Mouse (Mus musculus) stomach, embryonic 16.5 days (tissue): ENCODE measurements at regions not wholly inside any gene's neighbourhood (a gene's known extent, or its start where the extent isn't known, plus 50 kb on each side); places are given as distances from the start of the nearest gene placed in this dataset.

Experiments used
- ATAC-seq: fragments of 200-750 bp; cut with Nextera tagmentation; 2 replicates; pipeline ENCODE4 v1.8.0; 2017; ENCODE audit warnings: moderate number of reproducible peaks, moderate TSS enrichment; ENCODE audit not compliant: insufficient read depth, low FRiP score
- H3K27ac ChIP-seq: fragments of 300-500 bp; sonication (generic); 2 replicates; pipeline ENCODE4 v1.5.1; 2014; ENCODE audit warnings: low read length
- H3K27me3 ChIP-seq: fragments of 300-500 bp; sonication (generic); 2 replicates; pipeline ENCODE4 v1.6.1; 2014; ENCODE audit warnings: low read length, control low read depth, mixed read lengths; ENCODE audit not compliant: control insufficient read depth, insufficient read depth
- H3K36me3 ChIP-seq: fragments of 300-500 bp; sonication (generic); 2 replicates; pipeline ENCODE4 v1.6.1; 2014; ENCODE audit warnings: low read length; ENCODE audit not compliant: control insufficient read depth, insufficient read depth
- H3K4me1 ChIP-seq: fragments of 300-500 bp; sonication (generic); 2 replicates; pipeline ENCODE4 v1.6.1; 2014; ENCODE audit warnings: low read length, control low read depth, mixed read lengths; ENCODE audit not compliant: control insufficient read depth, insufficient read depth
- H3K4me2 ChIP-seq: fragments of 300-500 bp; sonication (generic); 2 replicates; pipeline ENCODE4 v1.6.1; 2014; ENCODE audit warnings: low read depth, low read length, mixed read lengths
- H3K4me3 ChIP-seq: fragments of 300-500 bp; sonication (generic); replicated peaks from 2 replicates; pipeline ENCODE4 v1.5.1; 2014; ENCODE audit warnings: mild to moderate bottlenecking, low read length
- H3K9ac ChIP-seq: fragments of 300-500 bp; sonication (generic); 2 replicates; pipeline ENCODE4 v1.6.1; 2014; ENCODE audit warnings: low read length
- H3K9me3 ChIP-seq: fragments of 300-500 bp; sonication (generic); replicated peaks from 2 replicates; pipeline ENCODE4 v1.6.1; 2016; ENCODE audit warnings: low read length, control low read depth; ENCODE audit not compliant: control insufficient read depth
- WGBS: fragments of 180-500 bp; shearing (Covaris S2); extraction: QIAGEN DNeasy Blood & Tissue Kit; methylation state at CpG from one replicate; pipeline ENCODE4 v1.1.7; 2014; 5-methylcytosine and 5-hydroxymethylcytosine counted together

GRCm38 (mm10) chr4:93935692-93936091, 600.4 kb upstream of the Tusc1 start:
- no peak for ATAC-seq
- H3K4me3 ChIP-seq, result no peak overlapping the region
- no peaks in the 10 kb centered on the region for H3K27me3 ChIP-seq

GRCm38 (mm10) chr4:93927117-93927516, 591.8 kb upstream of the Tusc1 start:
- H3K27ac ChIP-seq, result no peak overlapping the region

More at GRCm38 (mm10) chr4:93935692-93936091, 600.4 kb upstream of the Tusc1 start:
- Histone ChIP-seq H3K27ac (no peak overlapping the region), H3K4me1 (no peaks in the 10 kb centered on the region), H3K9me3 (no peaks in the 10 kb centered on the region), H3K4me2 (no peak overlapping the region), H3K9ac (no peak overlapping the region), H3K36me3 (no peaks in the 10 kb centered on the region)

GRCm38 (mm10) chr4:93924402-93924801, 589.1 kb upstream of the Tusc1 start:
- no peak overlapping the region for H3K27ac ChIP-seq
- H3K9me3 ChIP-seq, result no peaks in the 10 kb centered on the region
- H3K4me2 ChIP-seq, result no peak overlapping the region
- no peaks in the 10 kb centered on the region for H3K27me3 ChIP-seq
- 80% methylated on average over 1 of the region's 1 CpGs for WGBS
- H3K9ac ChIP-seq, result no peak overlapping the region
- ATAC-seq, result no peak
- no peak overlapping the region for H3K4me3 ChIP-seq
- no peaks in the 10 kb centered on the region for H3K36me3 ChIP-seq
- H3K4me1 ChIP-seq, result no peaks in the 10 kb centered on the region

More at GRCm38 (mm10) chr4:93927117-93927516, 591.8 kb upstream of the Tusc1 start:
- Histone ChIP-seq H3K27me3 (no peaks in the 10 kb centered on the region), H3K4me3 (no peak overlapping the region), H3K36me3 (no peaks in the 10 kb centered on the region), H3K4me1 (no peaks in the 10 kb centered on the region), H3K4me2 (no peak overlapping the region), H3K9ac (no peak overlapping the region), H3K9me3 (no peaks in the 10 kb centered on the region)
- no peak for ATAC-seq
- WGBS, result 88% methylated on average over 7 of the region's 7 CpGs

- no peaks in the 10 kb centered on the region for H3K36me3 ChIP-seq
- WGBS, result 84% methylated on average over 11 of the region's 11 CpGs
These were observed 551.3 kb upstream of the Tusc1 start for GRCm38 (mm10) chr4:93886631-93887030.

GRCm38 (mm10) chr4:93881318-93881717, 546.0 kb upstream of the Tusc1 start:
- H3K27ac ChIP-seq, result no peak overlapping the region
- no peak for ATAC-seq
- H3K9me3 ChIP-seq, result no peaks in the 10 kb centered on the region
- H3K36me3 ChIP-seq, result no peaks in the 10 kb centered on the region
- 78% methylated on average over 3 of the region's 3 CpGs for WGBS
- H3K4me3 ChIP-seq, result no peak overlapping the region
- H3K9ac ChIP-seq, result no peak overlapping the region
- H3K4me1 ChIP-seq, result no peaks in the 10 kb centered on the region
- H3K4me2 ChIP-seq, result no peak overlapping the region
- no peaks in the 10 kb centered on the region for H3K27me3 ChIP-seq

More at GRCm38 (mm10) chr4:93886631-93887030, 551.3 kb upstream of the Tusc1 start:
- no peaks in the 10 kb centered on the region for H3K27me3 ChIP-seq
- no peaks in the 10 kb centered on the region for H3K9me3 ChIP-seq
- no peaks in the 10 kb centered on the region for H3K4me1 ChIP-seq
- no peak for ATAC-seq
- H3K4me3 ChIP-seq, result no peak overlapping the region
- no peak overlapping the region for H3K9ac ChIP-seq
- H3K27ac ChIP-seq, result no peak overlapping the region
- H3K4me2 ChIP-seq, result no peak overlapping the region

GRCm38 (mm10) chr4:93879351-93879872, 544.1 kb upstream of the Tusc1 start:
- H3K27ac ChIP-seq, result no peak overlapping the region
- H3K4me2 ChIP-seq, result no peak overlapping the region
- no peaks in the 10 kb centered on the region for H3K27me3 ChIP-seq
- no peak for ATAC-seq
- WGBS, result 58% methylated on average over 8 of the region's 8 CpGs
- no peaks in the 10 kb centered on the region for H3K36me3 ChIP-seq
- H3K9ac ChIP-seq, result no peak overlapping the region
- H3K9me3 ChIP-seq, result no peaks in the 10 kb centered on the region
- H3K4me1 ChIP-seq, result no peaks in the 10 kb centered on the region
- H3K4me3 ChIP-seq, result no peak overlapping the region

- Histone ChIP-seq H3K4me3 (no peak overlapping the region), H3K36me3 (no peaks in the 10 kb centered on the region), H3K9ac (no peak overlapping the region), H3K4me2 (no peak overlapping the region), H3K9me3 (no peaks in the 10 kb centered on the region), H3K27me3 (no peaks in the 10 kb centered on the region), H3K27ac (no peak overlapping the region), H3K4me1 (no peaks in the 10 kb centered on the region)
- 44% methylated on average over 3 of the region's 3 CpGs for WGBS
- ATAC-seq, result no peak
These were observed 538.0 kb upstream of the Tusc1 start for GRCm38 (mm10) chr4:93873271-93873670.

GRCm38 (mm10) chr4:93853451-93853850, 518.1 kb upstream of the Tusc1 start:
- WGBS, result 92% methylated on average over 3 of the region's 3 CpGs
- no peaks in the 10 kb centered on the region for H3K36me3 ChIP-seq
- no peak overlapping the region for H3K27ac ChIP-seq
- no peaks in the 10 kb centered on the region for H3K9me3 ChIP-seq
- H3K27me3 ChIP-seq, result no peaks in the 10 kb centered on the region
- no peak overlapping the region for H3K9ac ChIP-seq
- H3K4me3 ChIP-seq, result no peak overlapping the region
- no peak for ATAC-seq
- no peaks in the 10 kb centered on the region for H3K4me1 ChIP-seq
- no peak overlapping the region for H3K4me2 ChIP-seq

- no peak for ATAC-seq
- Histone ChIP-seq H3K27ac (no peak overlapping the region), H3K36me3 (no peaks in the 10 kb centered on the region), H3K4me3 (no peak overlapping the region), H3K4me1 (no peaks in the 10 kb centered on the region), H3K4me2 (no peak overlapping the region), H3K9ac (no peak overlapping the region), H3K27me3 (no peaks in the 10 kb centered on the region), H3K9me3 (no peaks in the 10 kb centered on the region)
- WGBS, result 55% methylated on average over 3 of the region's 3 CpGs
These were observed 513.9 kb upstream of the Tusc1 start for GRCm38 (mm10) chr4:93849178-93849577.

- no peak for ATAC-seq
- no peak overlapping the region for H3K4me2 ChIP-seq
- no peak overlapping the region for H3K9ac ChIP-seq
- no peaks in the 10 kb centered on the region for H3K27me3 ChIP-seq
- H3K4me3 ChIP-seq, result no peak overlapping the region
- H3K27ac ChIP-seq, result no peak overlapping the region
- no peaks in the 10 kb centered on the region for H3K4me1 ChIP-seq
- H3K9me3 ChIP-seq, result no peaks in the 10 kb centered on the region
- H3K36me3 ChIP-seq, result no peaks in the 10 kb centered on the region
These were observed 495.4 kb upstream of the Tusc1 start for GRCm38 (mm10) chr4:93830701-93831100.
